Mouse (Mus musculus) hindbrain, postnatal 0 days (tissue): ENCODE results near the gene Cttnbp2. TPM values are rescaled to one million over a fixed set of nuclear protein-coding genes. Genes with fewer than 3 reads are reported as not detected.

Experiments
- ATAC-seq: fragments of 200-750 bp; cut with Nextera tagmentation; 2 replicates; pipeline ENCODE4 v1.8.0; 2017; ENCODE audit warnings: mild to moderate bottlenecking, moderate TSS enrichment, moderate library complexity
- DNase-seq: peaks from one replicate; pipeline ENCODE4 v3.0.0-alpha.2; 2015; ENCODE audit warnings: low spot score
- H3K27ac ChIP-seq: fragments of 300-500 bp; sonication (generic); 2 replicates; pipeline ENCODE4 v1.5.1; 2014; ENCODE audit warnings: mild to moderate bottlenecking
- H3K27me3 ChIP-seq: fragments of 300-500 bp; sonication (generic); 2 replicates; pipeline ENCODE4 v1.6.1; 2014; ENCODE audit warnings: low read length, mixed read lengths; ENCODE audit not compliant: insufficient read depth
- H3K36me3 ChIP-seq: fragments of 300-500 bp; sonication (generic); 2 replicates; pipeline ENCODE4 v1.6.1; 2014; ENCODE audit warnings: low read length, mixed read lengths; ENCODE audit not compliant: insufficient read depth
- H3K4me1 ChIP-seq: fragments of 300-500 bp; sonication (generic); 2 replicates; pipeline ENCODE4 v1.6.1; 2014; ENCODE audit warnings: antibody characterized with exemption, low read length, mixed read lengths; ENCODE audit not compliant: insufficient read depth
- H3K4me2 ChIP-seq: fragments of 300-500 bp; sonication (generic); 2 replicates; pipeline ENCODE4 v1.6.1; 2014; ENCODE audit warnings: low read depth, mild to moderate bottlenecking, low read length, moderate library complexity, mixed read lengths
- H3K4me3 ChIP-seq: fragments of 300-500 bp; sonication (generic); 2 replicates; pipeline ENCODE4 v1.5.1; 2014; ENCODE audit warnings: low read length
- H3K9ac ChIP-seq: fragments of 300-500 bp; sonication (generic); replicated peaks from 2 replicates; pipeline ENCODE4 v1.6.1; 2014; ENCODE audit warnings: mild to moderate bottlenecking, low read length, moderate library complexity, mixed read lengths
- H3K9me3 ChIP-seq: fragments of 300-500 bp; sonication (generic); 2 replicates; pipeline ENCODE4 v1.6.1; 2016; ENCODE audit warnings: low read length, mixed read lengths
- CTCF ChIP-seq: IDR thresholded peaks from 2 replicates; pipeline ENCODE4 v1.5.1; 2016; ENCODE audit warnings: antibody characterized with exemption, control low read depth, low read depth
- WGBS: fragments of 180-500 bp; shearing (Covaris S2); extraction: QIAGEN DNeasy Blood & Tissue Kit; methylation state at CpG from one replicate; pipeline ENCODE4 v1.1.7; 2014; 5-methylcytosine and 5-hydroxymethylcytosine counted together
- polyA plus RNA-seq: library from polyadenylated mRNA; unstranded; fragments of >200 nt; fragmentation: Nextera tagmentation; extraction: Ambion mirVana; gene quantifications from 2 replicates; pipeline ENCODE4 v1.2.1, GENCODE M21; 2015
- total RNA-seq: library from RNA; depleted of rRNA; stranded (reverse); fragments of >200 nt; gene quantifications from 2 replicates; pipeline ENCODE4 v1.2.3, GENCODE M21; 2014

Gene Cttnbp2
- total and polyA plus RNA-seq, 2 experiments from 2014 or later, result 24.0 to 30.8 TPM

GRCm38 (mm10) chr6:18485087-18485486 lies 29.6 kb downstream of the Cttnbp2 start:
- Histone ChIP-seq H3K4me3 (no peak overlapping the region), H3K36me3 (peaks cover 7% of the 10 kb centered on the region; the same call in 1 of the 2 replicates), H3K4me1 (no peaks in the 10 kb centered on the region), H3K9ac (no peak overlapping the region), H3K4me2 (no peak overlapping the region), H3K9me3 (no peaks in the 10 kb centered on the region), H3K27ac (no peak overlapping the region), H3K27me3 (no peaks in the 10 kb centered on the region)
- DNase-seq (no peak), ATAC-seq (no peak)
- TF ChIP-seq CTCF, result no peak

GRCm38 (mm10) chr6:18484061-18484460 lies 30.6 kb downstream of the Cttnbp2 start:
- no peak for ATAC-seq

GRCm38 (mm10) chr6:18482546-18482945 lies 32.1 kb downstream of the Cttnbp2 start:
- Histone ChIP-seq H3K9me3 (no peaks in the 10 kb centered on the region), H3K27me3 (no peaks in the 10 kb centered on the region), H3K4me1 (no peaks in the 10 kb centered on the region), H3K9ac (no peak overlapping the region), H3K36me3 (peaks cover 3% of the 10 kb centered on the region), H3K4me3 (no peak overlapping the region), H3K27ac (no peak overlapping the region), H3K4me2 (no peak overlapping the region)
- no peak for ATAC-seq
- TF ChIP-seq CTCF, result no peak
- DNase-seq, result no peak

More at GRCm38 (mm10) chr6:18484061-18484460, 30.6 kb downstream of the Cttnbp2 start:
- no peak for TF ChIP-seq CTCF
- no peaks in the 10 kb centered on the region for H3K27me3 ChIP-seq
- no peak for DNase-seq
- H3K9me3 ChIP-seq, result no peaks in the 10 kb centered on the region
- WGBS, result 87% methylated on average over 5 of the region's 5 CpGs
- no peak overlapping the region for H3K27ac ChIP-seq
- H3K4me2 ChIP-seq, result no peak overlapping the region
- H3K9ac ChIP-seq, result no peak overlapping the region
- no peaks in the 10 kb centered on the region for H3K4me1 ChIP-seq
- H3K36me3 ChIP-seq, result peaks cover 7% of the 10 kb centered on the region; the same call in 1 of the 2 replicates
- H3K4me3 ChIP-seq, result no peak overlapping the region

GRCm38 (mm10) chr6:18481781-18482180 lies 32.9 kb downstream of the Cttnbp2 start:
- DNase-seq (no peak), ATAC-seq (no peak)
- whole genome bisulfite sequencing, result 87% methylated on average over 3 of the region's 3 CpGs

GRCm38 (mm10) chr6:18477313-18477930 lies 37.2 kb downstream of the Cttnbp2 start:
- Histone ChIP-seq H3K36me3 (no peaks in the 10 kb centered on the region; the same call in 1 of the 2 replicates), H3K27me3 (no peaks in the 10 kb centered on the region), H3K9me3 (no peaks in the 10 kb centered on the region), H3K9ac (no peak overlapping the region), H3K27ac (no peak overlapping the region), H3K4me3 (no peak overlapping the region), H3K4me1 (no peaks in the 10 kb centered on the region), H3K4me2 (no peak overlapping the region)
- peak; percentile 14 for DNase-seq
- peak; percentile 56; the same call in 1 of the 2 replicates for ATAC-seq
- 44% methylated on average over 1 of the region's 1 CpGs for WGBS
- no peak for TF ChIP-seq CTCF

More at GRCm38 (mm10) chr6:18481781-18482180, 32.9 kb downstream of the Cttnbp2 start:
- TF ChIP-seq CTCF, result no peak
- H3K9ac ChIP-seq, result no peak overlapping the region
- H3K9me3 ChIP-seq, result no peaks in the 10 kb centered on the region
- no peak overlapping the region for H3K4me3 ChIP-seq
- no peaks in the 10 kb centered on the region for H3K4me1 ChIP-seq
- no peak overlapping the region for H3K4me2 ChIP-seq
- H3K36me3 ChIP-seq, result no peaks in the 10 kb centered on the region; the same call in none of the 2 replicates
- no peaks in the 10 kb centered on the region for H3K27me3 ChIP-seq
- no peak overlapping the region for H3K27ac ChIP-seq

- no peak for TF ChIP-seq CTCF
- Histone ChIP-seq H3K4me3 (no peak overlapping the region), H3K4me1 (no peaks in the 10 kb centered on the region), H3K9me3 (no peaks in the 10 kb centered on the region), H3K27ac (no peak overlapping the region), H3K4me2 (no peak overlapping the region), H3K9ac (no peak overlapping the region), H3K36me3 (no peaks in the 10 kb centered on the region; the same call in 1 of the 2 replicates), H3K27me3 (no peaks in the 10 kb centered on the region)
- DNase-seq (no peak), ATAC-seq (no peak)
- WGBS, result 81% methylated on average over 2 of the region's 2 CpGs
Observed at GRCm38 (mm10) chr6:18474983-18475382, 39.7 kb downstream of the Cttnbp2 start.

- Histone ChIP-seq H3K4me1 (no peaks in the 10 kb centered on the region), H3K9ac (no peak overlapping the region), H3K27me3 (no peaks in the 10 kb centered on the region), H3K27ac (no peak overlapping the region), H3K4me3 (no peak overlapping the region), H3K36me3 (no peaks in the 10 kb centered on the region; the same call in 1 of the 2 replicates), H3K9me3 (no peaks in the 10 kb centered on the region), H3K4me2 (no peak overlapping the region)
- ATAC-seq, result no peak
- 73% methylated on average over 1 of the region's 1 CpGs for WGBS
- no peak for DNase-seq
- no peak for TF ChIP-seq CTCF
Observed at GRCm38 (mm10) chr6:18474541-18474940, 40.1 kb downstream of the Cttnbp2 start.
